Mouse (Mus musculus) testis, postnatal 10 days (tissue): ENCODE data around the gene Bcl2.

Source experiments
- DNase-seq: peaks from one replicate; pipeline ENCODE4 v3.0.0; 2021; ENCODE audit warnings: low spot score

The Bcl2 gene

DNA sequence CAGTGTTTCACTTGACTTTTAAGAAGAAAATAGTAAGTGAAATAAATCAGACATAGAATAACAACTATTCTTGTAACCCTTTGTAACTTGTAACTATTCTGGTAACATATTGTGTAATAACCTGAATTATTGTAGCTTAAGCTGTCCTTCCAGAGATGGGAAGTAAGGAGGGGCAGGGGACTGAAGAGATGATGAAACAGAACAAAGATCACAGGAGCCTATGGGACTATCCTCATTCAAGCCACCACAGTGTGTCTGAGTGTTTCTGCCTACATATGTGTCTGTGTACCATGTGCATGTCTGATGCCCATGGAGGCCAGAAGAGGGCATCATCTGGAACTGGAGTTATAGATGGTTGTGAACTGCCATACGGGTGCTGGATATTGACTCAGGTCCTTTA lies 49.1 kb downstream of the Bcl2 start:
- no peak for DNase-seq

DNA sequence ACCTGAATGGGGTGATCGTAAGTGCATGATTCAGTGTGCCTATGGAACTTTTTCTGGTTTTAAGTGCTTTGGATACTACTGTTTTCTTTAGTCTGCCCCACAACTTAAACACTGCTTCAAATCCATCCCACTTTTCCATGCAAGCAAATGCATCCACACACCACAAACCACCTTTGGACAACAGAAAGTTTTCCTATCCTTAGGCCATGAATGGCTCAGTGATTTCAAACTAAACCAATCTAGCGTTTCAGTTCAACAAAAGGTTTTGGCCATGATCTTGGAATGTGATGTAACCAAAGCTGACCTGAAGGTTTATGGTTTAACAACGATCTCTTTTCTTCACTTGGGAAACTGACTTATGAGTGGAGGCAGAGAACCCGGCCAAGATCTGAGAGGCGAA lies 51.6 kb downstream of the Bcl2 start:
- no peak for DNase-seq

DNA sequence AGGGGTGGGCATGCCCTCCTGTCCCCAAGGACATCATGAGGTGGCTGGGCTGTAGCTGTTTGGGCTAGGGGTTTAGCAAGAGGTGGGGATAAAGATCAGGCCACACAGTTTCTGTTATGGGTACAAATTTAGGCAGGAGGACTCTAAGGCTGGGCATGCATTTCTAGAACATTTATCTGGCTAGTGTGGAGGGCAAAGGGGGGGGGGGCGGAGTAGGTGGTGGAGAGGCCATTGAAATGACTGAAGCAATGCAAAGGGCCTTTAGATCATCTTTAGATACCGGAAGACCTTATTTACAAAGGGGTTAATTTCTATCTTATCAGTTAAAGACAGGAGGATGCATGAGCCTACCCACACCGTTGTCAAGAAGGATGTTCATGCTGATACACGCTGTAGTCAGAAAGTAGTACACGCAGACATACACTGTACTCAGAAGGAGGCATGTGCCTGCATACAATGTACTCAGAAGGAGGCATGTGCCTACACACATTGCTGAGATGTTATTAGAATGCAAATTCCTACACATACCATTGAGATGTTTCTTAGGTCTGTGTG lies 55.7 kb downstream of the Bcl2 start:
- no peak for DNase-seq

DNA sequence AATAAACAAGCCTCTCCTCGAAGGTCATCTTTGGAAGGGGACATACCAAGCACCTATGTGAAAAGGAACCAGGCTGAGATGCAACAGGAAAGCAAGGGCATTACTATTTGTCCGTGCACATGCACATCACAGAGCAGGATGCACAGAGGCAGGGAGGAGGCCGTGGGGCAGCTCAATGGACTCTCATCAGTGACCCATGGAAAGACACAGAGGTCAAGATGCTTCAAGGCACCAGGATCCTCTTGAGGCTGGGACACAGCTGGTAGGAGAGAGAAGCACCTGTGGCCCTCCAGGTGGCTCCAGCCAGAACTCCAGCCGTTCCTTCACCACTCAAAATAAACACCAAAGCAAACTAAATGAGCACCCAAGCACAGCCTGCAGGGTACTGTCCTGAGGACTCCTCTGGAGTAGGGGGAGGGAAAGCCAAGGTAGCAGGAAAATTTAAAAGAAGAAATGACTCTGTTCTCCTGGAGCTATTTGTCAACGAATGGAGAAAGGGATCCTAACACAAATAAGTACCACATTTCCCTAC lies 57.8 kb downstream of the Bcl2 start:
- no peak for DNase-seq

DNA sequence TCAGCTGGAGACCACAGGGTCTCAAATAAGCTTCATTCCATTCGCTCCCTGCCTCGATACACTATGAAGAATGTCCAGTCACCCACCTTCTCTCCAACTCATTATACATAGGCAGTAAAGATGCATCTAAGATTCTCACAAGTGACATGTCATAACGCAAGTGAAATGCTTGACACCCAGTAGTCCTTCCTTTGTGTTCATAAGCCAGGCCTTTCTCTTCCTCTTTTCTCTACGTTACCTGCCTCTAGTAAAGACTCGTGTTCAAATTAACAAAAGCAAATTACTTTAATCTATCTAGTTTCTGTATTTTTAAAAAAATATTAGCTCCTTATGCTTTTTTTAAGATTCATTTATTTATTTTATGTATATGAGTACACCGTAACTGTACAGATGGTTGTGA lies 59.8 kb downstream of the Bcl2 start:
- DNase-seq, result no peak

DNA sequence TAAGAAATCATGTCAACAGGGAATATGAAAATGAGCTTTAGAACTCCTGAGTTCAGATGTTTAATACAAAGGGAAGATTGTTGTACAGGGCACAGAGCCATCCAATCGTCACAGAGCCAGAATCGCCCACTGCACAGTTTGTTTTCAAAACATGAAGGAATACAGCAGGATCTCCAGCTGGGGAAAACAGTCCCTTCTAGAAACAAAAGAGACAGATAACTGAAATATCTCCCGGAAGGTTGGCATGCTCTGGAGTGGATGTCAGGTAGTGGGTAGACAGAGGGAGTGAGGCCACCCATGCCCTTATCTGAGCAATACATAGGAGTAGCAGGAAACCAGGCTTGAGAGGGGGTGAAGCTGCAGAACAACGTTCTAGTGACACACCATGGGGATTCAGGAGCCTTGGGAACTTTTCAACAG lies 60.6 kb downstream of the Bcl2 start:
- peak; percentile 55 for DNase-seq

DNA sequence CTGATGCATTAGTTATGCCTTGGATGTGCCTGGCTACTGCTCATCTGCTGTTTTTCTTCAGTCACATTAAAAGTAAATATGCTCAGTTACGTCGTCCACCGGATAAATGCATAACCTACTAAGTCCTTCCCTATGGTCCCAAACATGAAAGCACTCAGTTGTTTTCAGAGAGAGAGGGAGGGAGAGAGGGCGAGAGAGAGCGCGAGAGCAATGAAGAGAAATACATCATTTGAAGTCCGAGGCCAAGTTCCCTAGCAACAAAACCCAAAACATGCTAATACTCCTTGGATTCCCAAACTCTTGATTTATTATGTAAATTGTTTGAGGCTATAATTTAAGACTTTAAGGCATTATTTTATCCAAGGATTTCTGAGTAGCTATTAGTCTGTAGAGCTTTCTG lies 62.9 kb downstream of the Bcl2 start:
- no peak for DNase-seq

DNA sequence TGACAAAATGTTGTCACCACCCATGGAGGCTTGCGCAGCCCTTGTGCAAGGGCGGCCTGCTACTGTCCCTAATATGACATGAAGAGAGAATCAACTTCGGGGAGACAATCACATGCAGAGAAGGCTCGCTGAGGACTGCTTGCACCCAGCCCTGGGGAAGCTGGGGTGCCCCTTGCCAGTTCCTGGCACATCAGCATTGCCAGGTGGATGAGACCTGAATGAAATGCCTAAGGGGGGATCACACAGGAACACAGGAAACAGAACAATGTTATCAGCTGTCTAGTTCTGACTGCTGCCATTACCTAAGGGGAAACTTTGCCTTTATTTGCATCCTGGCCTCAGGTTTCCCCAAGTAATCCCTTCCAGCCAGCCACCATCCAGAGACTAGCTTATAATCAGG lies 63.6 kb downstream of the Bcl2 start:
- DNase-seq, result no peak

DNA sequence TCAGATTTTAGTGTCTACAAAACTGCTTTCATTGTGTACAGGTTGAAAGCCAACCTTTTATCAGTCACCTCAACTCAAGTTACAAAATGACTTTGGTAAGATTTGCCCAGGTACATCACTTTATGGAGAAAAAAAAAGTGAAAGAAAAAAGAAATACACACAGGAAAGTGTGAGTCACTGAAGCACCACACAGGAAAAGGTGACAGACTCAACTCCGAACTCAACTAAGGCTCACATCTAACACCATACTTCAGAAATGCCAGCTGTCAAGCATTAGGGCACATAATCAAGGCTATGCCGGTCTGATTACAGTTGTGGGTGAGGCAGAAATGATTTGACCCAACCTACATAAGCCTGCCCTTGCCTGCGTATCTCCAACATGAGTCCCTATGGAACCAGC lies 66.7 kb downstream of the Bcl2 start:
- DNase-seq, result no peak

DNA sequence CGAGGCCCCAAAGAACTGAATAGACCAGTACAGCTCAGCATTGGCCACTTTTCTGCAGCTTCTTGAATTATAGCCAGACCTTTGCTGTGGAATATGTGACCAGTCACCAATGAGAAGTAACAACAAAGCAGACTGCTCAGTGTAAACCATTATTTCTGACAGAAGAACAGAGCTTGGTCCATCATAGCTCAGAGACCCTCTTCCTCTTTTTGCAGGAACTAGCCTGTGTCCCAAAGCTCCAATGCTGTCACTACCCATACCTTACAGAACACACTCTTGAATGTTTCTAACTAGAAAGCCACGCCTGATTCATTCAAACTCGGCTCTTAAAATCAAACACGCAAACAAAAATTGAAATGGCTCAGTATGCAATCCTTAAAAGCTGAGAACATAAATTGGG lies 69.5 kb downstream of the Bcl2 start:
- DNase-seq, result no peak

DNA sequence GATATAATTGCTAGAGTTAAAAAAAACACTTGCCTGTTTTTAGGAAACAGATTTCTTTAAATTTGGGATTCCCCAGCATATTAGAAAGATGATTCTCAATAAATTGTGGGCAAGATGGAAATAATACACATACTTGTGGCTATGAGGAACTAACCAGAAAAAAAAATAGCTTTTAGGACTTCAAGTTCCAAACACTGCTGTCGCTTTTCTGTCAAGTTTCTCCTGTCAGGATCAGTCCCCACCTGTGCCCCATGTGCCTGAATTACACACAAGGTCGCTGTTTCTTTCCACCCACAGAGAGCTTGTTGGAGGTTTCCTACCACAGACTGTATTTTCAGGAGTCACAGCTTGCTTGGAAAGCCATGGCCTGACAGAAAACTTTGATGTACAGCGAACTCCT lies 70.5 kb downstream of the Bcl2 start:
- DNase-seq, result no peak

DNA sequence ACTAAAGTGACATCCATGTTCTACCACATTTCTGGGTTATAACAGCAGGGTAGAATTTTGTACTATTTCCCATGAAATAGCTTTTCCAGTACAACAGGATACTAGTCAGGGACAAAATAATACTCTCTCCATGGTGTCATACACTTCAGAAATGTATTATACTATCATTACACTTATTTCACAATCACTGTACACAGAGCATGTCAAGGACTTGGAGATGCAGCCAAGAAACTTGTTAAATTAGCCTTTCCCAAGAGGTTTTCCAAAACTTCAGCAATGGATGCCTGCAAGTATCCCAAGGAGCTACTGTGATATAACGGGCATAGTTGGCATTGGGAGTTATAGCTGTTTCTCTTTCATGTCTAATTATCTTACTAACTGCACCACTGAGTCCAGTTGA lies 73.5 kb downstream of the Bcl2 start:
- DNase-seq, result no peak

DNA sequence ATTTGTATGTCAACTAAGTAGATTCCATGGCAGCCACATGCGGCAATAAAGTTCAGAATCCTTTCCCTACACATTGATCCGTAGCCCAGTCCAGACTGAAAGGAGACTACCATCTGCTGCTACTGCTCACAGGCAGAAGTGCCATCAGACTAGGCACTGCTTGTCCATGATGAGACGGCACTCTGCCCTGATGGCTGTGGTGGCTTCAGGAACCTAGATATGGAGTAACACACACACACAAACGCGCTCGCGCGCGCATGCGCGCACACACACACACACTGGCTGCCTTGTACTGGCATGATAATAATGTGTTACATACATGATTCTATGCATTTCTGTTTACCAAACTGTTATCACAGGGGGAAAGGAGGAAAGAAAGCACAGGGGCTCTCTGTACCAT lies 76.4 kb downstream of the Bcl2 start:
- DNase-seq, result no peak

DNA sequence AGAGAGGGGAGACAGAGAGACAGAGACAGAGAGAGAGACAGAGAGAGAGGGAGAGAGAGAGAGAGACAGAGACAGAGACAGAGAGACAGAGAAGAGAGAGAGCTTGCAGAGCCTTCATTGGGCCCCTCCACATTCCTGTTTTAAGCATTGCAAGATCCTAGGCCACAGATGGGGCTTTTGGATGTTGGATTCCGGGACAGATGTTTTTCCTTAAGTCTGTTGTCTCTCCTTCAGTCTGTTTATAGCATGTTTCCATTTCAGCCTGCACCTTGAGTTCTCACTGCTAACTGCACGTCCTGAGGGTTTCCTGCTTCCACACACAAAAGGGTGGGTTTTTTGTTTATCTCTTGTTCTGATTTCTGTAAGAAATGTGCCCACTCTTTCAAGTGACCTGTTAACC lies 77.4 kb downstream of the Bcl2 start:
- no peak for DNase-seq

DNA sequence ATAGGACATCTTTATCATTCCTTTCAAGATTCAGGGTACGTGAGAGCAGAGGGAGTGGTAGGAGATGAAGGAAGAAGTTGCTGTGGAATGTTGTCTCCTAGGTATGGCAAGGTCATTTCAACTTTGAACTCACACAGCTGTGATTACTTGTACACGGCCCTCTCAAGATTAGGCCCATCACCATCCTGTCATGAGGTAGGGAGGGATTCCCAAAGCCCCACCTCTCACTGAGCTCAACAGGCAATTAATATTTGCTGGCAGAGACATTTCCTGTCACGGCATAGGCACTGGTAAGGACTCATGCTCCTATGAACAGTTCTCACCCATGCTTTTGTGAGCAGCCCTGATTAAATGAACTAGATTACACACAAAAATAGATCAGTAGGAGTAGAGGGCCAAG lies 80.9 kb downstream of the Bcl2 start:
- DNase-seq, result no peak

DNA sequence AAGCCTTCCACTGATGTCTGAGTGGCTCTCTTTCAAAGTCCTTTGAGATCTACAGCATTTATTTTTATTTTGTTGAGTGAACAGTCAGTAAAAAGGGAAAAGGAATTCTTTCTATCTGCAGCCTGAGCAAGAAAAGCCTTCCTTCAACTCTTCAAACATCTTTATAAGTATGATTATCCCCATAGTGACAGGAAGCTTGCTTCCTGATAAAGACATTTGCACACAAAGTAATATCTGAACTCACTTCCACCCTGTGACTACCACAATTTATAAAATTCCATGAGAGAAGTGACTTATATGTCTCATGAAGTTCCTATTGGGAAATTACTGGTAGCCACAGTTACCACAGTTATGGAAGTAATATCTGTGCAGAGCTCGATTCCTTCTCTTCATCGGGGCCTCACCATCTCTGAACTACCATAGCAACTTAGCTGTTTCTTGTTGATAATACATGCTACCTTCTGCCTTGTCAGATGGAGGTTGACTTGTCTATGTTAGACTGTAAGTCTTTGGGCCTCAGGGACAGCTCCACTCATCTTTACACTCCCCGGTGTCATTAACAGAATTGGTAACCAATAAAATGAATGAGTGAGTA lies 82.1 kb downstream of the Bcl2 start:
- no peak for DNase-seq

DNA sequence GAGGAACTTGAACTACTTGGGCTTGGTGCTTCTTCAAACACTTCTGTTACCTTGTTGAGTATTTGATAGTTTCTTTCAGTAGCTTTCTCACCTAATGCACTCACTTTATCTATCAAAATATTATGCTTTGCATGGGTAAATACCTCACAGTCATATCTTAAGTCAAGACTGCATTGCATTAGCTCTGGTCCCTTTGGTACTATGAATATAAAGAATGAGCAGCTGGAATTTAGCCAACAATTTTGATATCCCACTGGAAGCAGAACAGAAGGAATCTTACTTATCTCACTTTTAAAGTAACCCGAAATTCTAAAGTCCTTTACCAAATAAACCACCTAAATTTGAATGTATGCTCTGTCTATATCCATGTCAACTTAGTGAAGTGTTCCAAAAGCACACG lies 83.1 kb downstream of the Bcl2 start:
- no peak for DNase-seq

DNA sequence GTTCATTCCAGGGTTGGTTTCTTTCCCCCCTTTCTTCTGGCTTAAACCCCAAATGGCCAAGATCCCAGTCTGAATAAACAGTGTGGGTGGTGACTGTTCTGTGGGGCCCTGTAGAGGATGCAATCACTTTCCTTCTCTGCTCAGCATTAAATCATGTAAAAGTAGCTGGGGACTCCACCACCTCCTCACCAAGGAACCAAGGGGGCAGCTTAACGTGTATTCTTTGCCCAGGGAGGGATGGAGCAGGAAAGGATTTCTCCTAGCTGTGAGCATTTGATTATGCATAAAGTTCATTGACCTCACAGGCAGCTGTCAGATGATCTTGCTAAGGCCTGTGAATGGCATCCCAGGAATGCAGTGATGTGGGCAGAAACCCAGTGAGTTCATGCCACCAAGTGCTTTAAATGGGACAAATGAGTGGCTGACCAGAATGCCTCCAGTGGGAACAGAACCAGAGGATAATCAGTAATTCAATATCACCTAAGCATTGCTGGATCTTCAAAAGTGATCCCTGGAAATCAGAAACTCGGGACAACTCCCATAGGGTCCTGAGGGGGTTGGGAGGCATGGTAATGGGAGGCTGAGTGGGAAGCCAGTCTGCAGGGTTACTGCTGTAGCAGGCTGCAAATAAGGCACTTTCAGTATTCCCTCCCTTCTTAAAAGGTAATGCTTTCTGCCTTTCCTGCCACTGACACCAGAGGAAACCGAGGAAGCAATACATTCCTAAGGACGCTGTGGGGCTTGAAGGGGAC lies 84.0 kb downstream of the Bcl2 start:
- no peak for DNase-seq

DNA sequence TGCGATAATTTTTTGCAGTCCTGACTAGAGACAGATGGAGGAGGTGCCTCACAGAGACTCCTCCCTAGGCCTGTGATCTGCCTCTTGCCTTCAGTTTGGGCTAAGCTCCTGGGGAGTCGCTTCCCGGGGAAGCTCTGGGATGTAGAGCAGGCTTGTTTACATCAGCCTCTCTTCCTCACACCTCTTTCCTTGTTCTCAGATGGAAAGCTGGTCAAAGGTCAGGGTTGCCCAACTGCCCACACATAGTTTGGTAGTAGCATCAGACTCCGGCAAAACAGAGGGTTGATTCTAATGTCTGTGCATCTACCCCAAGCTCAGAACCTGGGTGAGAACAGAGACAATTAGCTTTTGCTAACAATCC lies 84.6 kb downstream of the Bcl2 start:
- DNase-seq, result no peak

DNA sequence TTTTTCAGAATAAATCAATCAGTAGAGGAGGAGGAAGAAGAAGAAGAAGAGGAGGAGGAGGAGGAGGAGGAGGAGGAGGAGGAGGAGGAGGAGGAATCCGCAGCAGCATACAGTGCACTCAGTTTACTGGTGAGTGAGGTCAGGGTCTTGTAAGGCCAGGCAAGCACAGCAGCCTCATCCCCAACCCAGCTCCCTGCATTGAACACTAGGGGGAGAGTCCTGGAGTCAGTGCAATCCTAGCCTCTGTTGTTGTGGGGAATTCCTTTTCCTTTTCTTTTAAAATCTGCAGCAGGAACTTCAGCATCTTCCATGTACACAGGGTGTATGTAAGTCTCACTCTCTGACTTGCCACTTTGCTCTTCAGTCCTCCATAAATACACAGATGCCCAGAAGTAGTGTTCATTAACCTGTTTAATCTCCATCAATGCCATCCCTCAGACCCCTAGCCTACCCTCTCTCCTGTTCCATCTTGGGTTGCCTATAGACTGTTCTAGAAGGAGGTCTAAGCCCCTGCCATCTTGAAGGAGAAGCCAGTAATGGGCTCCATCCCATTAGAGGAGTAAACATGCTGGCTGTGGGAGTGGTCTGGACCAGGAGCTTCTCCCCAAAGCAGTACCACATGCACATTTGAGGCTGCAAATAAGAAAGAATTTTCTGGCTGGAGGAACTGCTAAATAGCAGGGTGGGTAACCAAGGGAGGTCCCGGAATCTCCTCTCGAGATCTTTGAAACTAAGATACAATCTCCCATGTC lies 85.2 kb downstream of the Bcl2 start:
- peak; percentile 50 for DNase-seq

DNA sequence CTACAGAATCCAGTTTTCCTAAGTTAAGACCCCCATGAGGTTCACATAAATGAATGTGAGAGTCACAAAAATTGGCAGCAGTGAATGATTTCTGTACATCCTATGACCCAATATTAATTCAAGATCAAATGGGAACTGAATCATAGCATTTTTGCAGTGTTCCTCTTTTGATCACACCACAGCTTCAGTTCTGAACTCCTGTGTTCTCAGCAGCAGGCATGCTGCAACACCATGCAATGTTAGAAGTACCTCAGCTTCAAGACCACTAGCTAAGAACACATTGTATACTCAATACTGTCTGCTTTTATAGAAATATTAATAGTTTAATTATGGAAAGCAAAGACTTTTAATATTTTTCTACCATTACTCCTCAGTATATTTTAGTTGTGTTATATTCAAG lies 85.8 kb downstream of the Bcl2 start:
- no peak for DNase-seq

DNA sequence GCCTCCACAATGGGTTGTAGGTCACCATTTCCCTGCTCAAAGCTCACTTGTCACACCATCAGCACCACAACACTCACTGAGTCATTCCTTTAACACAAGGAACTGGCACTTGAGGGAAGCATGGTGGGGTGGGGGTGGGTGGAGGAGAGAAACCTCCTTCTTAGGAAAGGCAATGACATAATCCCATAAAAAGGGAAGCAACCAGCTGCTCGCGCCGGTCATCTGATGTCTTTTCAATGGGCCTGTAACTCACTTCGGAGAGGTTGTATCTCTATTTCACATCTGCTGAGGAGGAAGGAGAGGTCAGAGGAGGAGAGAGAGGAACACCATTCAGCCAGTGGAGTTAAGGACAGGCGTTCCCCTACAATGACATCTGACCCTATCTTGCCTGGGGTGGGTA lies 86.8 kb downstream of the Bcl2 start:
- DNase-seq, result no peak
